Mouse (Mus musculus) liver, embryonic 14.5 days (tissue): ENCODE measurements around the gene Nmnat1.

Experiments used
- CTCF ChIP-seq: IDR thresholded peaks from 2 replicates; pipeline ENCODE4 v1.5.1; 2016; ENCODE audit warnings: antibody characterized with exemption, low read depth, control low read depth
- EP300 ChIP-seq: IDR thresholded peaks from 2 replicates; pipeline ENCODE4 v1.6.1; 2016; ENCODE audit warnings: antibody characterized with exemption, low read depth

DNA sequence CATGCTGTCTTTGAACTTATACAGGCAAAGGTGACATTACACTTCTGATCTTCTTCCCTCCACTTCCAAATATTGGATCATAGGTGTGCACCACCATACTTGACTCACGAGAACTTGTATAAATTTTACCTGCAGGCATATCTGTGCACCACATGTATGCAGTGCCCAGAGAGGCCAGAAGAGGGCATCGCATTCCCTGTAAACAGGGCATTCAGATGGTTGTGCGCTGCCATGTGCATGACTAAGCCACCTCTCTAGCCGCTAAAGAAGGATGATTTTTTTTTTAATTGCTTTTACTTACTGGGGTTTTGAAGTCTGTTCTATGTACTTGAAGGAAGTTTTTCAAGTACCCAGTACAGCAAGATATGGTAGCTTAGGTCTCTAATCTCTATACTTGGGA, 31.3 kb downstream of the Nmnat1 start:
- peak; percentile 68 for TF ChIP-seq CTCF
- TF ChIP-seq EP300 = no peak
